Mouse (Mus musculus) liver (tissue): ENCODE measurements around the gene Dcaf11.

Experiments
- DNase-seq: peaks from one replicate; pipeline ENCODE4 v3.0.0-alpha.2; 2020; ENCODE audit warnings: mixed read lengths

Gene Dcaf11

GRCm38 (mm10) chr14:55559799-55560201, at the start of gene Dcaf11:
Gene Dcaf11 (plus strand): TSS chr14:55560006.
- DNase-seq = peak; percentile 94

- no peak for DNase-seq
These were observed 49.6 kb upstream of the Dcaf11 start, which contains the start of gene Cpne6 for GRCm38 (mm10) chr14:55510125-55510731. Gene Cpne6 (plus strand): TSS chr14:55510445.

GRCm38 (mm10) chr14:55511037-55511436, 48.8 kb upstream of the Dcaf11 start:
- no peak for DNase-seq

- DNase-seq = no peak
These were observed 45.9 kb upstream of the Dcaf11 start for GRCm38 (mm10) chr14:55513927-55514326.

GRCm38 (mm10) chr14:55515846-55516245, 44.0 kb upstream of the Dcaf11 start:
- DNase-seq = no peak

- no peak for DNase-seq
These were observed 40.9 kb upstream of the Dcaf11 start for GRCm38 (mm10) chr14:55518897-55519296.

- DNase-seq = no peak
These were observed 40.2 kb upstream of the Dcaf11 start for GRCm38 (mm10) chr14:55519604-55520003.

GRCm38 (mm10) chr14:55520451-55521361, 39.1 kb upstream of the Dcaf11 start:
- DNase-seq = no peak

- DNase-seq = no peak
These were observed 35.7 kb upstream of the Dcaf11 start for GRCm38 (mm10) chr14:55524062-55524461.

GRCm38 (mm10) chr14:55524785-55525184, 35.0 kb upstream of the Dcaf11 start, which contains the start of gene Nrl:
Gene Nrl (minus strand): TSS chr14:55524981.
- DNase-seq = no peak

- DNase-seq = no peak
These were observed 33.1 kb upstream of the Dcaf11 start for GRCm38 (mm10) chr14:55526674-55527073.

- peak; percentile 48 for DNase-seq
These were observed 31.9 kb upstream of the Dcaf11 start for GRCm38 (mm10) chr14:55527940-55528339.

- DNase-seq = peak; percentile 65
These were observed 23.6 kb upstream of the Dcaf11 start for GRCm38 (mm10) chr14:55536116-55536745.

GRCm38 (mm10) chr14:55540067-55540786, 19.6 kb upstream of the Dcaf11 start, which contains the start of gene Pck2:
Gene Pck2 (plus strand): TSS chr14:55540266.
- peak; percentile 96 for DNase-seq

- DNase-seq = peak; percentile 72
These were observed 19.0 kb upstream of the Dcaf11 start for GRCm38 (mm10) chr14:55540787-55541321.

GRCm38 (mm10) chr14:55542268-55542667, 17.5 kb upstream of the Dcaf11 start:
- peak; percentile 26 for DNase-seq

- DNase-seq = no peak
These were observed 15.5 kb upstream of the Dcaf11 start for GRCm38 (mm10) chr14:55544334-55544733.

GRCm38 (mm10) chr14:55550191-55550590, 9.6 kb upstream of the Dcaf11 start:
- DNase-seq = no peak

- no peak for DNase-seq
These were observed 8.5 kb upstream of the Dcaf11 start for GRCm38 (mm10) chr14:55551347-55551746.

- no peak for DNase-seq
These were observed 8.0 kb upstream of the Dcaf11 start for GRCm38 (mm10) chr14:55551794-55552193.

- no peak for DNase-seq
These were observed 5.2 kb upstream of the Dcaf11 start for GRCm38 (mm10) chr14:55554635-55555034.

GRCm38 (mm10) chr14:55555788-55556187, 4.0 kb upstream of the Dcaf11 start:
- DNase-seq = peak; percentile 39
